Mouse (Mus musculus) lung, adult 2 months (tissue): ENCODE measurements around the gene Vps37d. TPM values are rescaled to one million over a fixed set of nuclear protein-coding genes. Genes with fewer than 3 reads are reported as not detected.
A peak's percentile ranks its signal among the peaks of the same experiment; 100 is the strongest.
"Not testable (repeated sequence)": the region's sequence is repeated elsewhere in the genome, so short reads cannot be mapped to it uniquely, and the experiment has no call there.

Experiments used
- DNase-seq: peaks from one replicate; pipeline ENCODE4 v3.0.0; 2022
- H3K4me1 ChIP-seq: fragments of 200-500 bp; 2 replicates; pipeline ENCODE4 v1.6.1; 2011; ENCODE audit warnings: low read length; ENCODE audit not compliant: control insufficient read depth, insufficient read depth
- H3K4me3 ChIP-seq: fragments of 200-500 bp; replicated peaks from 2 replicates; pipeline ENCODE3; 2011; ENCODE audit warnings: low read depth, mild to moderate bottlenecking, control low read depth, low read length; ENCODE audit errors: extremely low read depth
- CTCF ChIP-seq: fragments of 200-500 bp; IDR thresholded peaks from 2 replicates; pipeline ENCODE4 v1.5.1; 2011; ENCODE audit warnings: mild to moderate bottlenecking, low read length, control low read depth; ENCODE audit not compliant: insufficient read depth
- POLR2A ChIP-seq: fragments of 200-500 bp; IDR thresholded peaks from 2 replicates; pipeline ENCODE4 v1.6.1; 2011; ENCODE audit warnings: low read depth, mild to moderate bottlenecking, control low read depth, low read length, borderline replicate concordance; ENCODE audit errors: extremely low read depth
- WGBS: fragments of 180-500 bp; shearing (Covaris S2); methylation state at CpG from one replicate; pipeline ENCODE4 v1.1.7; 2018; 5-methylcytosine and 5-hydroxymethylcytosine counted together
- polyA plus RNA-seq: library from polyadenylated mRNA; depleted of rRNA; stranded (reverse); fragments of >200 nt; gene quantifications from 2 replicates; pipeline ENCODE4 v1.2.3, GENCODE M21; 2012

The Vps37d gene
- polyA plus RNA-seq, 1 experiment = 3.0 TPM

DNA sequence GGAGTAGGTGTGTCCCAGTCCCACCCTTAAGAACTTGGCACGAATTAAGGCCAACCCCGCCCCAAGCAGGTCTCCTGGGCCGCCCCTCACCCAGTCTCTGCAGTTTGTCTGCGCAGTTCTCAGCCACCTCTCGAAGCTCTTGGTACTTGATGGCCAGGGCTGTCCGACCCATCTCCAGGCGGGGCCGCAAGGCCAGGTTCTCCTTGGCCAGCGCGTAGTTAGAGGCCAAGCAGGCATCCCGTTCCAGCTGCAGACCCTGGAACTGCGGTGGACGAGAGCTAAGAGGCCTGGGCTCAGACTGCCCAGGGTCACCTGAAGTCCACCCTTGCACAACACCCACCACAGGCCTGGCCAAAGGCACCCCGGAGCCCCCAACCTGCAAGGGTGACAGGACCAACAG lies 1.7 kb downstream of the Vps37d start:
- no peak for DNase-seq
- H3K4me3 ChIP-seq = no peak overlapping the region
- 83% methylated on average over 14 of the region's 14 CpGs for WGBS
- no peaks in the 10 kb centered on the region for H3K4me1 ChIP-seq
- no peak for TF ChIP-seq CTCF
- TF ChIP-seq POLR2A = no peak

DNA sequence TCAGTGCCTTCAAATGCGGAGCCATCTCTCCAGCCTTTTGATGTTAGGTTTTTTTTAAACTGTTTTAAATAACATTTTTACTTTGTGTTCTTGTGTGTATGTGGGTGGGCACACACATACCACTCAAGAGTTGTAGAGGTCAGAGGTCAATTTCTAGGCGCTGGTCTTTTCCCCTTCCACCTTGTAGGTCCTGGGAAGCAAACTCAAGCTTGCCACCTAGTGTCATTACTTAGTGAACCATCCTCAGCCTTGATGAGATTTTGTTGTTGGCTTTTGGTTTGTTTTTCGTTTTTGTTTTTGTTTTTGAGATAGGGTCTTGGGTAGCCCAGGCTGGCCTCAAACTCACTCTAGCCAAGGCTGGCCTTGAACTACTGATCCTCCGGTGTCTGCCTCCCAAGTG lies 2.4 kb downstream of the Vps37d start:
- WGBS = 62% methylated on average over 4 of the region's 4 CpGs
- H3K4me1 ChIP-seq = no peaks in the 10 kb centered on the region
- no peak overlapping the region for H3K4me3 ChIP-seq
- no peak for TF ChIP-seq POLR2A
- no peak for TF ChIP-seq CTCF
- DNase-seq = no peak

DNA sequence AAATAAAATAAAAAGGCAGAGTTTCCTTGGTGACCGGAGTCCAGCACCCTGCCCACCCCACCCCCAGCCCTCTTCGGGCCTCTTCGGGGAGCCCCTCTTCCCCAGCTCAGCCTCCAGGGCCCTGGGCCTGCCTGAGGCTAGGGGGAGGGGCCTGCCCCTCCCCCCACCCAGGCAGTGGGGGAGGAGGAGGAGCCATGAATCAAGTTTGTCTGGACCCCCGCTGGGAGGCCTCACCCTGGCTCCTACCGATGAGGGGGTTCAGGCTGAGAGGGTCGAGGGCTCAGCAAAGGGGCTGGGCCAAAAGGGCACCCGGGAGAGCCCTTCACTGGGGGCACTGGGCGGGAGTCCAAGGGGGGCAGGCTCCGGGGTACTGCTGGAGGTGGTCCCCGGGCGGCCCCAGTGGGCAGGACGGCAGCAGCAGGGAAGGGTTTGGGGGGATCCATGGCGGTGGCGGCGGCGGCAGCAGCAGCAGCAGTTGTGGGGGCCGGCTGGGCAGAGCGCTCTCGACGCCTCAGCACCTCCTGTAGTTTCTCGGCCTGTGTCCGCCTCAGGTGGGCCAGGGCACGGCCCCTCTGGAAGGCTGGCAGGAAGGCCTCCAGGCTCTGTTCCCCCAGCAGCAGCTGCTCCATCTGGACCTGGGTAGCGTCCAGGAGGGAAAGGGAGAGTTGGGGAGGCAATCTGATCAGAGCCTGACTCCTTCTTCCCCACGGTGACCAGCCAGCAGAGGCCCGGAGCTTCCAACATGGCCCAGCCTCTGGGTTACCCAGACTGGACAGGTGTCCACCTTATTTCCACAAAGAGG lies 4.5 kb downstream of the Vps37d start:
- TF ChIP-seq CTCF (no peak), POLR2A (no peak)
- no peak overlapping the region for H3K4me3 ChIP-seq
- no peaks in the 10 kb centered on the region for H3K4me1 ChIP-seq
- no peak for DNase-seq
- 47% methylated on average over 26 of the region's 26 CpGs for WGBS

- WGBS = 71% methylated on average over 6 of the region's 6 CpGs
- Histone ChIP-seq H3K4me3 (no peak overlapping the region), H3K4me1 (no peaks in the 10 kb centered on the region)
- TF ChIP-seq CTCF = no peak
- no peak for TF ChIP-seq POLR2A
- no peak for DNase-seq
Measured at GRCm38 (mm10) chr5:135072720-135073119, 5.3 kb downstream of the Vps37d start.

DNA sequence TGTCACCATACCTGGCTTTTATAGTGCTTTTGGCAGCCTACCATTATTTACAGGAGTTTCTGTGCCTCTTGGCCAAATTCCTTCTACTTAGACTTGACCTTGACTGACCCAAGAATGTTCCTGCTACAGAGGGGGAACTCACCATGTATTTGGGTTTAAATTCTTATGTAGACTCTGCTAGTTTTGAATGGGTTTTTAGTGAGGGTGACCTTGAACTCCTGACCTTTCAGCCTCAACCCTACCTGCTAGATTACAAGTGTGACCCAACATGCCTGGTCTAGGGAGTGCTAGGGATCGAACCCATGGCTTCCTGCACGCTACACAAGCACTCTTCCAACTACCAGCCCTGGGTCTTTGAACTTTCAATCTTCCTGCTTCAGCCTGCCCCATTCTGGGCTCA lies 6.0 kb downstream of the Vps37d start:
- DNase-seq = no peak
- 95% methylated on average over 2 of the region's 2 CpGs for WGBS
- TF ChIP-seq POLR2A = no peak
- no peak for TF ChIP-seq CTCF
- H3K4me3 ChIP-seq = no peak overlapping the region
- H3K4me1 ChIP-seq = no peaks in the 10 kb centered on the region

DNA sequence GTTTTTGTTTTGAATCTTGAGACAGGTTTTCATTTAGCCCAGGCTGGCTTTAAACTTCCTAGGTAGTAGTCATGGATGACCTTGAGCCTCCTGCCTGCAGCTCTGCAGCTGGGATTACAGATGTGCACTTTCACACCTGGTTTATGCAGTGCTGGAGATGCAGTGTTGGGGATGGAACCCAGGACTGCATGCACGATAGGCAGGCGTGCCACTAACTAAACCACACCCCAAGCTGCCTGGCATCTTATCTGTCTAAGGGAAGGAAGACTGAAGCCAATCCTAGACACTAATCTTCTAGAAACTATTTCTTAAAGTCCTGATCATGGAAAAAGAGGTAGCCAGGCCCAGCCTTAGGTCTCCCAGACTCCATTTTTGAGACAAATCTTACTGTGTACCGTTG lies 7.6 kb downstream of the Vps37d start:
- TF ChIP-seq POLR2A = no peak
- TF ChIP-seq CTCF = no peak
- 0 out of 2 replicates have a peak, but pooled peaks cover 2% of the 10 kb centered on the region for H3K4me1 ChIP-seq
- DNase-seq = no peak
- 86% methylated on average over 3 of the region's 3 CpGs for WGBS
- H3K4me3 ChIP-seq = no peak overlapping the region

DNA sequence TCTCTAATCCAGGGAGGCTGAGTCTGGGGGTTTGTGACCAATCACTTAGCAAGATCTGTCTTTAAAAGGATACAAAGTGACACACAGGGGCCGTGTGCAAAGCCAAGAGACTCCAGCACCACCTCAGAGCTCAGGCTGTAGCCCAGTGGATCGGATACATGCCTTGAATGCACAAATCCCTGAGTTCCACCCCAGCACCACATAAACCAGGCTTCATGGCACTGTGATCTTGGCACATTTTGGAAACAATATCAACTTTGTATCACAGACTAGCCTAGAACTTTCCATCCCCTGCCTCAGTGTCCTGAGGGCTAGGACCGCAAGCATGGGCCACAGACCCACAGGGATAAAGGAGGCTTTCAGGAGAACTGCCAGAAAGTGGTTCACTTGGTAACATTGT lies 12.1 kb downstream of the Vps37d start:
- WGBS = 94% methylated on average over 3 of the region's 3 CpGs
- H3K4me3 ChIP-seq = no peak overlapping the region
- no peak for DNase-seq
- TF ChIP-seq POLR2A = no peak
- TF ChIP-seq CTCF = no peak
- 0 out of 2 replicates have a peak, but pooled peaks cover 2% of the 10 kb centered on the region for H3K4me1 ChIP-seq

- peak within 1 kb of the TSS; percentile 94 for H3K4me3 ChIP-seq
- not testable (repeated sequence) for H3K4me1 ChIP-seq, DNase-seq
- WGBS = 65% methylated on average over 9 of the region's 9 CpGs
Measured at GRCm38 (mm10) chr5:135064909-135065446, 13.1 kb downstream of the Vps37d start, which contains the start of gene Bud23. Bud23 (minus strand) TSS chr5:135064959.

- H3K4me1 ChIP-seq = 0 out of 2 replicates have a peak, but pooled peaks cover 2% of the 10 kb centered on the region
- H3K4me3 ChIP-seq = peak overlapping the region; percentile 94
- no peak for TF ChIP-seq CTCF
- no peak for TF ChIP-seq POLR2A
- WGBS = under 1% methylated on average over 40 of the region's 40 CpGs
- no peak for DNase-seq
Measured at GRCm38 (mm10) chr5:135064382-135064766, 13.7 kb downstream of the Vps37d start.

GRCm38 (mm10) chr5:135063629-135064381 lies 14.3 kb downstream of the Vps37d start, which contains the start of gene Dnajc30:
Dnajc30 (plus strand) TSS chr5:135064202.
- Histone ChIP-seq H3K4me1 (0 out of 2 replicates have a peak, but pooled peaks cover 2% of the 10 kb centered on the region), H3K4me3 (peak within 1 kb of the TSS; percentile 94)
- TF ChIP-seq POLR2A = peak; percentile 61; the same call in 1 of the 2 replicates
- TF ChIP-seq CTCF = no peak
- under 1% methylated on average over 52 of the region's 52 CpGs for WGBS
- peak; percentile 94 for DNase-seq
